Mouse (Mus musculus) right cerebral cortex, adult 2 months (tissue): ENCODE data around the gene Prb1.
"Not testable (repeated sequence)": the region's sequence is repeated elsewhere in the genome, so short reads cannot be mapped to it uniquely, and the experiment has no call there.

Experiments
- DNase-seq, 2 experiments: peaks; one replicate each; pipeline ENCODE4 v3.0.0; 2021 to 2022; ENCODE audit warnings: low spot score in 2 of 2

Prb1 gene

DNA sequence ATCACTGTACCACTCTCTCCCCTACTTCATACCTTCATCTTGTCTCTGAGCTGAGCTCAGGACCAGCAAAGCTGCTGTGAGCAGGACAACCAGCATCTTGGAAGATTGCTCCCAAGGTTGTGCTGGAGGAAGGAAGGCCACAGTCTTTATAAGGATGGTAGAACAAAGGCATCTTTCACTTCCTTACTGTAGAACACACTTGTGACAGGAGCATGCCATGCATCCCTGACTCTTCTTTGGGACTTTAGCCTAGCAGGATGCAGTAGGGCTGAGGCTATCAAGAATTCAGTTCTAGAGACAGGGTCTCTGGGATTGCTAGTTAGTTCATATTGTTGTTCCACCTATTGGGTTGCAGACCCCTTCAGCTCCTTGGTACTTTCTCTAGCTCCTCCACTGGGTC is at the start of gene Prb1:
Gene Prb1 (minus strand): TSS at position 101 of the 400 bp plus-strand sequence.
- DNase-seq, result not testable (repeated sequence)
